Mouse (Mus musculus): ENCODE data around the gene Capn12.

The Capn12 gene

GRCm38 (mm10) chr7:28921722-28922465, 40.7 kb downstream of the Capn12 start:
- DNase-seq = no peak

- no peak for DNase-seq
These were observed 41.4 kb downstream of the Capn12 start for GRCm38 (mm10) chr7:28922606-28923005.

- DNase-seq = peak; percentile 98
These were observed 42.7 kb downstream of the Capn12 start for GRCm38 (mm10) chr7:28923865-28924291.

GRCm38 (mm10) chr7:28924802-28925201, 43.6 kb downstream of the Capn12 start:
- no peak for DNase-seq

- DNase-seq = peak; percentile 99
These were observed 44.1 kb downstream of the Capn12 start for GRCm38 (mm10) chr7:28925317-28925716.

- no peak for DNase-seq
These were observed 45.0 kb downstream of the Capn12 start for GRCm38 (mm10) chr7:28926172-28926571.

- DNase-seq = no peak
These were observed 48.2 kb downstream of the Capn12 start for GRCm38 (mm10) chr7:28929381-28929780.

- peak; percentile 92 for DNase-seq
These were observed 49.3 kb downstream of the Capn12 start for GRCm38 (mm10) chr7:28930320-28931031.

GRCm38 (mm10) chr7:28931032-28931694, 49.9 kb downstream of the Capn12 start:
- no peak for DNase-seq

- no peak for DNase-seq
These were observed 50.4 kb downstream of the Capn12 start for GRCm38 (mm10) chr7:28931695-28932039.

- DNase-seq = peak; percentile 93
These were observed 51.3 kb downstream of the Capn12 start for GRCm38 (mm10) chr7:28932421-28933041.

- peak; percentile 91 for DNase-seq
These were observed 52.6 kb downstream of the Capn12 start for GRCm38 (mm10) chr7:28933825-28934224.

GRCm38 (mm10) chr7:28936787-28937186, 55.6 kb downstream of the Capn12 start:
- peak; percentile 95 for DNase-seq

- DNase-seq = peak; percentile 94
These were observed 57.4 kb downstream of the Capn12 start for GRCm38 (mm10) chr7:28938654-28939053.

GRCm38 (mm10) chr7:28939418-28940183, 58.4 kb downstream of the Capn12 start:
- DNase-seq = peak; percentile 92

GRCm38 (mm10) chr7:28941129-28941528, 59.9 kb downstream of the Capn12 start:
- peak; percentile 92 for DNase-seq

GRCm38 (mm10) chr7:28941542-28941941, 60.3 kb downstream of the Capn12 start:
- no peak for DNase-seq

All from heart, adult 11 months (tissue).